Mouse (Mus musculus) kidney, adult 2 months (tissue): ENCODE data around the gene Cd151. TPM values are rescaled to one million over a fixed set of nuclear protein-coding genes. Genes with fewer than 3 reads are reported as not detected.

Experiments
- DNase-seq: peaks from one replicate; pipeline ENCODE4 v3.0.0; 2021
- H3K27ac ChIP-seq: fragments of 200-500 bp; 2 replicates; pipeline ENCODE4 v1.5.1; 2012; ENCODE audit warnings: low read depth, low read length, control low read depth, inconsistent platforms; ENCODE audit not compliant: insufficient read depth
- H3K27me3 ChIP-seq: fragments of 200-500 bp; replicated peaks from 2 replicates; pipeline ENCODE4 v1.6.1; 2012; ENCODE audit warnings: mild to moderate bottlenecking, moderate library complexity, low read length, inconsistent platforms; ENCODE audit not compliant: control insufficient read depth, insufficient read depth
- H3K36me3 ChIP-seq: fragments of 200-500 bp; 2 replicates; pipeline ENCODE4 v1.6.1; 2012; ENCODE audit warnings: mild to moderate bottlenecking, moderate library complexity, low read length, inconsistent platforms; ENCODE audit not compliant: control insufficient read depth, insufficient read depth
- H3K4me1 ChIP-seq: fragments of 200-500 bp; 2 replicates; pipeline ENCODE4 v1.6.1; 2011; ENCODE audit warnings: low read length; ENCODE audit not compliant: control insufficient read depth, insufficient read depth
- H3K4me3 ChIP-seq: fragments of 200-500 bp; 2 replicates; pipeline ENCODE4 v1.5.1; 2011; ENCODE audit warnings: mild to moderate bottlenecking, low read depth, low read length, control low read depth; ENCODE audit not compliant: insufficient read depth
- CTCF ChIP-seq: fragments of 200-500 bp; conservative IDR thresholded peaks from 2 replicates; pipeline ENCODE4 v1.5.1; 2011; ENCODE audit warnings: low read depth, mild to moderate bottlenecking, control low read depth, low read length, moderate library complexity, mixed read lengths; ENCODE audit not compliant: insufficient read depth, insufficient read length
- POLR2A ChIP-seq: fragments of 200-500 bp; IDR thresholded peaks from one replicate; pipeline ENCODE4 v1.6.1; 2011; ENCODE audit warnings: low read depth, low read length, control low read depth
- WGBS: fragments of 180-500 bp; shearing (Covaris S2); methylation state at CpG from one replicate; pipeline ENCODE4 v1.1.7; 2018; 5-methylcytosine and 5-hydroxymethylcytosine counted together
- polyA plus RNA-seq: library from polyadenylated mRNA; depleted of rRNA; stranded (reverse); fragments of >200 nt; gene quantifications from 2 replicates; pipeline ENCODE4 v1.2.3, GENCODE M21; 2012

Cd151 gene
- polyA plus RNA-seq, 1 experiment: 274 TPM

DNA sequence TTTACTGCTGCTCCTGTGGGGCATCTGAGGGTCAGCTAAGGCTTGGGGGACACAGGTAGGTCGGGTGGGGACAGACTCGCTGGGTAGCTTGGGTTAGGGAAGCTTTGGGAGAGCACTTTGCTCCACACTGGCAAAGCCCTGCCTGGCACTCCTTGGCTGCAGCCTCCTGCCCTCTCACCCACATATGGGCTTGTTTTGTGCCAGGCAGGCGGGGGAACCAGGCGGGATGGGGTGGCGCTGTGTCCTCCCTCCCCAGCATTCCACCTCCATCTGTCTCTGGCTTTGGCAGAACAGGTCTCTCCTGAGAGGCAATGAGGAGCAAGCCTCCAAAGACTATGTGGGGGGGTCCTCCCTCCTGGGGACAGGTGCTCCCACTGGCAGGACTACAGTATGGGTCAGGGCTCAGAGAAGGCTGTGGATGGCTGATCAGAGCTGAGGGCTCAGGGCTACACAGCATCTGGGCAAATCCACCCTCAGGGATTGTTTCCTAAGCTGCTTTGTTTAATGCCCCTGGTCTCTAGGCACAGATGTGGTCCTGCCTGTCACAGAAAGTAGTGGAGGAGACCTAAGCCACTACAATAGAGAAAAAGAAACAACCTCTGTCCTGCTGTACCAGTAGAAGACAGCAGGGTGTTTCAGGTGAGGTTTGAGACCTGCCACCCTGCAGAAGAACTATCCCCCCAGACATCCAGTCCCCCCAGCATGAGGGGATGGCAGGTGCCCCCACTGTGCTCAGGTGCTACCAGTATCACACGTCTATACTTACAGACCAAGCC is 34.3 kb upstream of the Cd151 start:
- Histone ChIP-seq H3K27me3 (no peaks in the 10 kb centered on the region), H3K27ac (no peak overlapping the region), H3K36me3 (no peaks in the 10 kb centered on the region), H3K4me3 (no peak overlapping the region), H3K4me1 (peaks cover 36% of the 10 kb centered on the region)
- DNase-seq: peak; percentile 80
- TF ChIP-seq POLR2A (no peak), CTCF (no peak; the same call in 1 of the 2 replicates)
- WGBS: 50% methylated on average over 6 of the region's 6 CpGs

DNA sequence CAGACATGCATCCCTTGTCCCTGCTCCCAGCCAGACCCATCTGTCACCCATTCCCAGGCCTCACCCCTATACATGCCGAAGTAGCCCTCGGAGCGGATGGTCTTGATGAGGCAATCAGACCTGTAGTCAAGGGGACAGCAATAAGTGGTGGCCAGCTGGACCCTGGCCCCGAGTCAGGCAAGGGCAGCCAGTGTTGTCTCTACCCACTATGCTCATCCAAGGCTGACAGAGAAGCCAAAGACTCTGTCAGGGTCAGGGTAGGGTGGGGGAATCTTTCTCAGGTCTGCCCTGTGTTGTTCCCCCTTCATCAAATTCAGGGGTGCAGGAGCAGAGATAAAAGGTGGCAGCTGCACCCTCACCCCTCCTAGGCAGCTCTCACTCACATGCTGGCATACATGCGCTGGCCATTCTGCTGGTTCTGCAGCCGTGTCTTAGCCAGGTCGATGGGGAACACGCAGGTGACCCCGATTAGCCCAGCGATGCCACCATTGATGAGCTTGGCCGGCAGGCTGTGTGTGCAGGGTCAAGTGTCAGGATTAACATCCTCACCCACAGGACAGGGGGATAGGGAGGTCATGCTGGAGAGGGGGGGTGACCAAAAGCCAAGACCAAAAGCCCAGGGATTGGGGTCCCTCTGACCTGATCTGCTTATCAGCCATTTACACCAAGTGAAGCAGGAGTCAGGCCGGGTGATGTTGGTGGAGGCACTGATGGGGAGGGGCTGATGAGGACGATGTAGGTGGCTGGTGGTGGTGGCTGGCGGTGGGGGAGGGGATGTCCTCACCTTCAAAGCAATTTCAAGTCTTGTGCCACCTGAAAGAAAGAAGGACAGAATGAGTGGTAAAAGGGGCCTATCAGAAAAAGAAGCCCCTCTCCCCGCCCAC is 33.4 kb upstream of the Cd151 start:
- H3K36me3 ChIP-seq: no peaks in the 10 kb centered on the region
- peaks cover 36% of the 10 kb centered on the region for H3K4me1 ChIP-seq
- 79% methylated on average over 15 of the region's 15 CpGs for WGBS
- H3K27ac ChIP-seq: no peak overlapping the region
- DNase-seq: no peak
- H3K4me3 ChIP-seq: 0 out of 2 replicates have a peak overlapping the region, but pooled peaks have one; percentile 60
- H3K27me3 ChIP-seq: no peaks in the 10 kb centered on the region
- TF ChIP-seq CTCF (no peak), POLR2A (no peak)

DNA sequence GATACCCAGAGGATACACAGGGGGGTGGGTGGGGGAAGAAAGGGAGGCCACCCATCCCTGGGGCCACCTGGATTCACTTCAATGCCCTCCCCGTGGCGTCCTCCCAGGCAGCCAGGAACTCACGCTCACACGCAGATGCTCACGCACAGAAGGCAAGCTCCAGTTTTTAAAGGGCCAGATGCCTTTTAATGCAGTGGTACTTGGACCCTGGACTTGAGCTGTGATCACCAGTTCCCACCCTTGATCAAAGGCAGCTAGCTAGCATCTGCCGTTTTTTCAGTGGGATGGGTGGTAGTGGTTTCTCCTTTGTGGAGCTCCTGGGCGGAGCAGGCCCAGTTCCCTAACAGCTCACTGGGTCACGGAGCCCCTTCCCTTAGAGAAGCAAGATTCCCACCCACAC is 32.7 kb upstream of the Cd151 start:
- Histone ChIP-seq H3K27me3 (no peaks in the 10 kb centered on the region), H3K4me3 (peak overlapping the region; percentile 60; the same call in 1 of the 2 replicates), H3K36me3 (no peaks in the 10 kb centered on the region), H3K27ac (no peak overlapping the region), H3K4me1 (peaks cover 36% of the 10 kb centered on the region)
- 21% methylated on average over 8 of the region's 8 CpGs for WGBS
- TF ChIP-seq CTCF (no peak), POLR2A (no peak)
- DNase-seq: peak; percentile 56

DNA sequence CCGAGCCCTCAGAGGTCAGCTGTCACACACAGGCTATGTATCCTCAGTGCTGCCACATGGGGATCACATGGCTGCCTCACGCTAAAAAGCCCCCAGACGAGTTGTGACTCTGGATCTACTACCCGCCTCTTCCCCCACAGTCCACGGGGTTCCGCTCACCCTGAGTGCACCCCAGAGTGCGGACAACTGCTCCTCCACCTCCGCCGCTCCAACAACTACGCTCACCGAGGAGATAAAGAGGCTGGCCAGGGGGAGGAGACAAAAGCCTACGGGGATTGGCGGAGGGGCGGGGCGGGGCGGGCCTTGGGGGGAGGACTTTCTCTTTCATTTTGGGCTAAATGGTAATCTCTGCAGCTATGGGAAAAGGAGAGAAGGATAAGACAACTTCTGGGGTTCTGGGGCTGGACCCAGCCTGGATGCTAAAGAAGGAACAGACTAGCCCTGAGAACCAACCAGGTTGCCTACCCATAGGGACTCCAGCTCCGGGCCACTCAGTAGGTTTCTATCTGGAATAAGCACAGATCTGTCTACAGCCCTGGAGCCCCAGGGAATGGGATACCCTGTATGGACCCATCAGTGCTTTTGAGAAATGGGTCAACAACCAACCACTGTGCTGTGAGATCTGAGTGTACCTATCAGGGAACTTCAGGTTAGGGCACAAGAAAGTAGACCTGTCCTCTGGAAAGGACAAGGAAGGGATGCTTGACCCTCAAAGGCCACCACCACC is 31.9 kb upstream of the Cd151 start:
- Histone ChIP-seq H3K4me1 (peaks cover 36% of the 10 kb centered on the region), H3K4me3 (peak overlapping the region; percentile 60), H3K36me3 (no peaks in the 10 kb centered on the region), H3K27me3 (no peaks in the 10 kb centered on the region), H3K27ac (peak overlapping the region; percentile 45; the same call in 1 of the 2 replicates)
- TF ChIP-seq CTCF (no peak), POLR2A (no peak)
- WGBS: 6% methylated on average over 17 of the region's 17 CpGs
- peak; percentile 72 for DNase-seq

DNA sequence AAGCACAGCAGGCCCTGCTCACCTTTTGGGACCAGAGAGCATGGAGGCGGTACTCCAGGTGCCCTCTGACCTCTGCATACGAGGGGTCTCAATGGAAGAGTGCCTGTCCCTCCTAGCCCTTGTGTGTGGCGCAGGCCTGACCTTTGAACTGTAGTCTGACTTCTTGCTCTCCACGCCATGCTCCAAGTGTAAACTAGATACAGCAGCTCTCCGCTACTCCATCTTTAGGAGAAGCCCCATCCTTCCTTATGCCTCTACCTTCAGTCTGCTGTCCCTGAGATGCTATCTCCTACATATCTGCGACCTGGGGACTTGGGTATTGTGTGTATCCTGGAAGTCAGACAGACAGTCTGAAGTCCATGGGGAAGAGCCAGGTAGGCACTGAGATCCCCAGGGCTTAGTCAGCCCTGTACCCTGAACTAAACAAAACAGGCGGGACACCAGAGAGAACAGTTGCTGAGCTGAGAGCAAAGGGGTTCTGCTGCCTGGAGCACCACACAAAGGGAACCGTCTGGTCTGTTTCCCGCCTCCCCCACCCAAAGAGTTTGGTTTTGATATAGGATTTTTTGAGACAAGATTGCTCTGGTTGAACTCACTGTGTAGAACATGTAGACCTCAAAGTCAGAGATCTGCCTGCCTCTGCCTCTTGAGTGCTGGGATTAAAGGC is 31.2 kb upstream of the Cd151 start:
- 0 out of 2 replicates have a peak overlapping the region, but pooled peaks have one; percentile 34 for H3K4me3 ChIP-seq
- H3K27me3 ChIP-seq: no peaks in the 10 kb centered on the region
- 67% methylated on average over 9 of the region's 9 CpGs for WGBS
- peak; percentile 42 for DNase-seq
- peak overlapping the region; percentile 45; the same call in 1 of the 2 replicates for H3K27ac ChIP-seq
- H3K4me1 ChIP-seq: peaks cover 40% of the 10 kb centered on the region
- TF ChIP-seq CTCF (no peak), POLR2A (no peak)
- H3K36me3 ChIP-seq: no peaks in the 10 kb centered on the region

DNA sequence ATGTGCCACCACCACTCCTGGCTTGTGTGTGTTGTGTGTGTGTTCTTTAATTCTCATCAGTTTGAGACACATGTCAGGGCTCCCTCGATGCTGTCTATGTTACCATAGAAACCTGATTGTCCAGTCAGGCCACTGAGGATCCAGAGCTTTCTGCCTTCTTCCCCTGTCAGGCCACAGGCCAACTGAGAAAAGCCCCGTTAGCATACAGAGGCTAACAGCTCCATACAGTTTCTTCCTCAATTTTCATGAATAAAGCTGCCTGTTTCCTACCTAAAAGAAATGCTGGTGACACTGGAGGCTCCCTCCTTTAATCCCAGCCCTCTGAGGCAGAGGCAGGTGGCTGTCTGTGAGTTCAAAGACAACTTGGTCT is 30.7 kb upstream of the Cd151 start:
- H3K4me3 ChIP-seq: no peak overlapping the region
- H3K27ac ChIP-seq: no peak overlapping the region

More for the DNA sequence above, 30.7 kb upstream of the Cd151 start:
- H3K4me1 ChIP-seq: peaks cover 40% of the 10 kb centered on the region
- no peaks in the 10 kb centered on the region for H3K36me3 ChIP-seq
- no peaks in the 10 kb centered on the region for H3K27me3 ChIP-seq
- TF ChIP-seq POLR2A (no peak), CTCF (no peak)
- 57% methylated on average over 2 of the region's 2 CpGs for WGBS
- DNase-seq: no peak
